Mouse (Mus musculus): ENCODE measurements at regions not wholly inside any gene's neighbourhood (a gene's known extent, or its start where the extent isn't known, plus 50 kb on each side); places are given as distances from the start of the nearest gene placed in this dataset.

GRCm38 (mm10) chr17:93260366-93261205 is 61.8 kb downstream of the Adcyap1 start:
- peak; percentile 90 for ATAC-seq (ENCODE audit: low FRiP score)
- Histone ChIP-seq H3K4me2 (replicated peaks) (peak overlapping the region; percentile 29), H3K4me1 (peaks cover 9% of the 10 kb centered on the region), H3K9ac (no peak overlapping the region), H3K4me3 (no peak overlapping the region), H3K9me3 (replicated peaks) (no peaks in the 10 kb centered on the region), H3K27ac (peak overlapping the region; percentile 68), H3K27me3 (no peaks in the 10 kb centered on the region), H3K36me3 (no peaks in the 10 kb centered on the region)
- WGBS = 12% methylated on average over 8 of the region's 8 CpGs

- H3K27ac ChIP-seq = peak overlapping the region; percentile 68; the same call in 1 of the 2 replicates
- H3K9ac ChIP-seq = no peak overlapping the region
These were observed 62.3 kb downstream of the Adcyap1 start for GRCm38 (mm10) chr17:93261206-93261504.

GRCm38 (mm10) chr17:93306121-93306520 is 107.3 kb downstream of the Adcyap1 start:
- H3K27me3 ChIP-seq = peaks cover 4% of the 10 kb centered on the region; the same call in 1 of the 2 replicates
- H3K9me3 ChIP-seq (replicated peaks) = no peaks in the 10 kb centered on the region
- no peaks in the 10 kb centered on the region for H3K36me3 ChIP-seq
- no peak overlapping the region for H3K27ac ChIP-seq
- H3K4me1 ChIP-seq = no peaks in the 10 kb centered on the region
- ATAC-seq (ENCODE audit: low FRiP score) = no peak
- H3K4me3 ChIP-seq = no peak overlapping the region
- no peak overlapping the region for H3K4me2 ChIP-seq (replicated peaks)
- no peak overlapping the region for H3K9ac ChIP-seq
- WGBS = 11% methylated on average over 1 of the region's 1 CpGs

More at GRCm38 (mm10) chr17:93261206-93261504, 62.3 kb downstream of the Adcyap1 start:
- Histone ChIP-seq H3K36me3 (no peaks in the 10 kb centered on the region), H3K4me3 (no peak overlapping the region), H3K27me3 (no peaks in the 10 kb centered on the region), H3K4me2 (replicated peaks) (no peak overlapping the region), H3K4me1 (peaks cover 9% of the 10 kb centered on the region), H3K9me3 (replicated peaks) (no peaks in the 10 kb centered on the region)
- WGBS = 65% methylated on average over 1 of the region's 1 CpGs
- ATAC-seq (ENCODE audit: low FRiP score) = peak; percentile 69

GRCm38 (mm10) chr17:93312139-93312538 is 113.3 kb downstream of the Adcyap1 start:
- H3K36me3 ChIP-seq = no peaks in the 10 kb centered on the region
- no peak overlapping the region for H3K4me2 ChIP-seq (replicated peaks)
- ATAC-seq (ENCODE audit: low FRiP score) = peak; percentile 72
- peaks cover 13% of the 10 kb centered on the region; the same call in 1 of the 2 replicates for H3K27me3 ChIP-seq
- no peaks in the 10 kb centered on the region for H3K9me3 ChIP-seq (replicated peaks)
- H3K27ac ChIP-seq = no peak overlapping the region
- 31% methylated on average over 4 of the region's 4 CpGs for WGBS
- H3K9ac ChIP-seq = no peak overlapping the region
- H3K4me1 ChIP-seq = peaks cover 11% of the 10 kb centered on the region
- no peak overlapping the region for H3K4me3 ChIP-seq

GRCm38 (mm10) chr17:93312640-93313309 is 114.0 kb downstream of the Adcyap1 start:
- Histone ChIP-seq H3K36me3 (no peaks in the 10 kb centered on the region), H3K4me2 (replicated peaks) (no peak overlapping the region), H3K9me3 (replicated peaks) (no peaks in the 10 kb centered on the region), H3K9ac (no peak overlapping the region), H3K4me3 (no peak overlapping the region), H3K27ac (peak overlapping the region; percentile 66; the same call in 1 of the 2 replicates), H3K27me3 (peaks cover 13% of the 10 kb centered on the region; the same call in 1 of the 2 replicates), H3K4me1 (peaks cover 11% of the 10 kb centered on the region)
- ATAC-seq (ENCODE audit: low FRiP score) = peak; percentile 86
- WGBS = 36% methylated on average over 3 of the region's 3 CpGs

GRCm38 (mm10) chr17:93313310-93313688 is 114.5 kb downstream of the Adcyap1 start:
- peaks cover 13% of the 10 kb centered on the region; the same call in 1 of the 2 replicates for H3K27me3 ChIP-seq
- no peak overlapping the region for H3K4me2 ChIP-seq (replicated peaks)
- ATAC-seq (ENCODE audit: low FRiP score) = peak; percentile 89
- H3K9me3 ChIP-seq (replicated peaks) = no peaks in the 10 kb centered on the region
- H3K4me1 ChIP-seq = peaks cover 11% of the 10 kb centered on the region
- 44% methylated on average over 2 of the region's 2 CpGs for WGBS
- no peak overlapping the region for H3K4me3 ChIP-seq
- no peak overlapping the region for H3K9ac ChIP-seq
- no peaks in the 10 kb centered on the region for H3K36me3 ChIP-seq
- H3K27ac ChIP-seq = peak overlapping the region; percentile 66

- H3K27me3 ChIP-seq = peaks cover 9% of the 10 kb centered on the region; the same call in 1 of the 2 replicates
- H3K9ac ChIP-seq = no peak overlapping the region
- H3K4me2 ChIP-seq (replicated peaks) = no peak overlapping the region
- no peaks in the 10 kb centered on the region for H3K36me3 ChIP-seq
- no peaks in the 10 kb centered on the region for H3K9me3 ChIP-seq (replicated peaks)
- WGBS = 58% methylated on average over 3 of the region's 3 CpGs
- H3K27ac ChIP-seq = peak overlapping the region; percentile 66; the same call in 1 of the 2 replicates
- H3K4me3 ChIP-seq = no peak overlapping the region
- H3K4me1 ChIP-seq = peaks cover 11% of the 10 kb centered on the region
- ATAC-seq (ENCODE audit: low FRiP score) = no peak
These were observed 115.3 kb downstream of the Adcyap1 start for GRCm38 (mm10) chr17:93314144-93314543.

- WGBS = 80% methylated on average over 4 of the region's 4 CpGs
- no peak for ATAC-seq (ENCODE audit: low FRiP score)
These were observed 122.7 kb downstream of the Adcyap1 start for GRCm38 (mm10) chr17:93321482-93321881.

GRCm38 (mm10) chr17:93337576-93337975 is 138.8 kb downstream of the Adcyap1 start:
- no peaks in the 10 kb centered on the region for H3K9me3 ChIP-seq (replicated peaks)
- whole genome bisulfite sequencing = 95% methylated on average over 1 of the region's 1 CpGs
- no peaks in the 10 kb centered on the region for H3K4me1 ChIP-seq
- no peak for ATAC-seq (ENCODE audit: low FRiP score)
- H3K9ac ChIP-seq = no peak overlapping the region
- no peak overlapping the region for H3K4me3 ChIP-seq
- no peak overlapping the region for H3K27ac ChIP-seq
- no peaks in the 10 kb centered on the region for H3K36me3 ChIP-seq
- H3K27me3 ChIP-seq = no peaks in the 10 kb centered on the region
- no peak overlapping the region for H3K4me2 ChIP-seq (replicated peaks)

More at GRCm38 (mm10) chr17:93321482-93321881, 122.7 kb downstream of the Adcyap1 start:
- Histone ChIP-seq H3K4me2 (replicated peaks) (no peak overlapping the region), H3K9me3 (replicated peaks) (no peaks in the 10 kb centered on the region), H3K27me3 (0 out of 2 replicates have a peak, but pooled peaks cover 4% of the 10 kb centered on the region), H3K4me3 (no peak overlapping the region), H3K27ac (no peak overlapping the region), H3K36me3 (no peaks in the 10 kb centered on the region), H3K9ac (no peak overlapping the region), H3K4me1 (no peaks in the 10 kb centered on the region)

GRCm38 (mm10) chr17:93355238-93355637 is 156.4 kb downstream of the Adcyap1 start:
- H3K4me2 ChIP-seq (replicated peaks) = no peak overlapping the region
- no peaks in the 10 kb centered on the region for H3K4me1 ChIP-seq
- H3K36me3 ChIP-seq = no peaks in the 10 kb centered on the region
- H3K9me3 ChIP-seq (replicated peaks) = no peaks in the 10 kb centered on the region
- no peaks in the 10 kb centered on the region for H3K27me3 ChIP-seq
- no peak overlapping the region for H3K4me3 ChIP-seq
- no peak for ATAC-seq (ENCODE audit: low FRiP score)
- no peak overlapping the region for H3K27ac ChIP-seq
- H3K9ac ChIP-seq = no peak overlapping the region

GRCm38 (mm10) chr17:93362926-93363325 is 164.1 kb downstream of the Adcyap1 start:
- Histone ChIP-seq H3K27ac (no peak overlapping the region), H3K4me1 (no peaks in the 10 kb centered on the region), H3K9me3 (replicated peaks) (no peaks in the 10 kb centered on the region), H3K4me2 (replicated peaks) (no peak overlapping the region), H3K36me3 (no peaks in the 10 kb centered on the region), H3K27me3 (no peaks in the 10 kb centered on the region), H3K9ac (no peak overlapping the region), H3K4me3 (no peak overlapping the region)
- no peak for ATAC-seq (ENCODE audit: low FRiP score)

GRCm38 (mm10) chr17:93377453-93378091 is 178.8 kb downstream of the Adcyap1 start:
- Histone ChIP-seq H3K4me2 (replicated peaks) (no peak overlapping the region), H3K4me3 (no peak overlapping the region), H3K4me1 (no peaks in the 10 kb centered on the region), H3K27ac (no peak overlapping the region), H3K27me3 (no peaks in the 10 kb centered on the region), H3K9me3 (replicated peaks) (no peaks in the 10 kb centered on the region), H3K36me3 (no peaks in the 10 kb centered on the region), H3K9ac (no peak overlapping the region)
- ATAC-seq (ENCODE audit: low FRiP score) = no peak

Measured in hindbrain, embryonic 12.5 days (tissue).